Mouse (Mus musculus) ES-E14 (cell line): Measurements from ENCODE around the gene Tmem170b. TPM values are rescaled to one million over a fixed set of nuclear protein-coding genes. Genes with fewer than 3 reads are reported as not detected.

Experiments used
- DNase-seq: peaks from one replicate; pipeline ENCODE4 v3.0.0-alpha.2; 2013; ENCODE audit warnings: low read depth, low spot score
- H3K27ac ChIP-seq: 2 replicates; pipeline ENCODE4 v1.5.1; 2012; ENCODE audit warnings: low read depth, mild to moderate bottlenecking, low read length, moderate library complexity, mixed read lengths; ENCODE audit not compliant: poor library complexity, insufficient read depth, severe bottlenecking
- H3K36me3 ChIP-seq: 2 replicates; pipeline ENCODE4 v1.6.1; 2012; ENCODE audit warnings: mild to moderate bottlenecking, low read length, moderate library complexity, mixed read lengths; ENCODE audit not compliant: control insufficient read depth, poor library complexity, insufficient read depth, severe bottlenecking
- H3K4me1 ChIP-seq, 2 experiments: fragments of 150-350 bp in 1 of 2; sonication (generic) in 1 of 2; 2 replicates each; pipeline ENCODE4 v1.6.1; 2012; ENCODE audit warnings: low read length in 2 of 2, mild to moderate bottlenecking in 1 of 2, mixed read lengths in 1 of 2; ENCODE audit not compliant: control insufficient read depth in 2 of 2, insufficient read depth in 2 of 2, poor library complexity in 1 of 2
- H3K4me3 ChIP-seq, 2 experiments: fragments of 150-350 bp in 1 of 2; sonication (generic) in 1 of 2; 2 replicates each; pipeline ENCODE4 v1.5.1; 2012; ENCODE audit warnings: low read length in 2 of 2, low read depth in 1 of 2, mild to moderate bottlenecking in 1 of 2, mixed read lengths in 1 of 2; ENCODE audit not compliant: insufficient read depth in 1 of 2, poor library complexity in 1 of 2, severe bottlenecking in 1 of 2
- H3K9ac ChIP-seq: 2 replicates; pipeline ENCODE4 v1.6.1; 2012; ENCODE audit warnings: low read depth, mild to moderate bottlenecking, low read length, mixed read lengths; ENCODE audit not compliant: poor library complexity, insufficient read depth, severe bottlenecking
- H3K9me3 ChIP-seq: fragments of 150-350 bp; sonication (generic); 2 replicates; pipeline ENCODE4 v1.6.1; 2012; ENCODE audit warnings: low read depth, mild to moderate bottlenecking, low read length; ENCODE audit not compliant: control insufficient read depth, insufficient read depth
- CHD2 ChIP-seq: IDR thresholded peaks from 2 replicates; pipeline ENCODE4 v1.6.1; 2014; ENCODE audit warnings: mild to moderate bottlenecking, low read depth, low read length, inconsistent platforms
- HCFC1 ChIP-seq: IDR thresholded peaks from 2 replicates; pipeline ENCODE4 v1.6.1; 2012; ENCODE audit warnings: low read length, inconsistent platforms, borderline replicate concordance; ENCODE audit not compliant: insufficient read depth
- MAFK ChIP-seq: IDR thresholded peaks from 2 replicates; pipeline ENCODE4 v1.6.1; 2014; ENCODE audit warnings: mild to moderate bottlenecking, low read depth, low read length, inconsistent platforms; ENCODE audit not compliant: insufficient read depth
- ZC3H11A ChIP-seq: IDR thresholded peaks from 2 replicates; pipeline ENCODE4 v1.6.1; 2012; ENCODE audit warnings: low read depth, mild to moderate bottlenecking, inconsistent platforms, low read length, borderline replicate concordance
- ZNF384 ChIP-seq: IDR thresholded peaks from 2 replicates; pipeline ENCODE4 v1.6.1; 2012; ENCODE audit warnings: low read depth, low read length, inconsistent platforms
- in situ Hi-C, 2 experiments: fragments of 600-800 bp; cut with MboI; formaldehyde crosslinking; loops; one replicate each; pipeline ENCODE4 v1.15.1; 2025; ENCODE audit warnings: low sequenced_read_pairs in 2 of 2, inconsistent platforms in 1 of 2; ENCODE audit not compliant: unreplicated experiment in 2 of 2
- total RNA-seq: library from RNA; depleted of rRNA; stranded (reverse); fragments of 300-350 nt; gene quantifications from 2 replicates; pipeline ENCODE4 v1.2.3, GENCODE M21; 2012

Gene Tmem170b
- total RNA-seq, 1 experiment: 4.4 TPM

GRCm38 (mm10) chr13:41596678-41597077, 9.0 kb upstream of the Tmem170b start:
- H3K4me1 ChIP-seq: no peaks in the 10 kb centered on the region
- no peak for TF ChIP-seq CHD2
- no peaks in the 10 kb centered on the region for H3K36me3 ChIP-seq
- no peak for DNase-seq
- in situ Hi-C loops: loop anchor here (25.0 kb wide), 2 partner anchors 784 to 809 kb away; no protein-coding TSS in a partner anchor
- no peaks in the 10 kb centered on the region for H3K9me3 ChIP-seq
- no peak overlapping the region for H3K4me3 ChIP-seq
- no peak overlapping the region for H3K27ac ChIP-seq
- no peak overlapping the region for H3K9ac ChIP-seq

GRCm38 (mm10) chr13:41599977-41600376, 5.7 kb upstream of the Tmem170b start:
- Histone ChIP-seq H3K9me3 (no peaks in the 10 kb centered on the region), H3K9ac (no peak overlapping the region), H3K4me3 (no peak overlapping the region), H3K4me1 (no peaks in the 10 kb centered on the region), H3K27ac (no peak overlapping the region), H3K36me3 (no peaks in the 10 kb centered on the region)
- TF ChIP-seq CHD2 (no peak), MAFK (no peak), ZC3H11A (no peak), HCFC1 (no peak), ZNF384 (no peak)
- DNase-seq: no peak
- in situ Hi-C loops: loop anchor here (25.0 kb wide), 2 partner anchors 788 to 813 kb away; no protein-coding TSS in a partner anchor

GRCm38 (mm10) chr13:41601056-41601455, 4.7 kb upstream of the Tmem170b start:
- no peak for TF ChIP-seq ZNF384
- no peak for TF ChIP-seq ZC3H11A
- no peak for TF ChIP-seq HCFC1
- no peak for TF ChIP-seq CHD2
- TF ChIP-seq MAFK: no peak
- Histone ChIP-seq H3K4me3 (no peak overlapping the region), H3K27ac (no peak overlapping the region), H3K9ac (no peak overlapping the region), H3K36me3 (no peaks in the 10 kb centered on the region), H3K9me3 (no peaks in the 10 kb centered on the region), H3K4me1 (no peaks in the 10 kb centered on the region)
- in situ Hi-C loops: no loop called here
- no peak for DNase-seq

GRCm38 (mm10) chr13:41603921-41604466, 1.7 kb upstream of the Tmem170b start:
- no peaks in the 10 kb centered on the region for H3K36me3 ChIP-seq
- no peaks in the 10 kb centered on the region for H3K4me1 ChIP-seq
- TF ChIP-seq ZNF384: no peak
- TF ChIP-seq ZC3H11A: no peak
- no peak for DNase-seq
- H3K4me3 ChIP-seq: no peak overlapping the region
- in situ Hi-C loops: no loop called here
- no peaks in the 10 kb centered on the region for H3K9me3 ChIP-seq
- no peak overlapping the region for H3K9ac ChIP-seq
- H3K27ac ChIP-seq: no peak overlapping the region

- Histone ChIP-seq H3K36me3 (no peaks in the 10 kb centered on the region), H3K4me1 (no peaks in the 10 kb centered on the region), H3K27ac (no peak overlapping the region), H3K4me3 (peak overlapping the region; percentile 87 to 96), H3K9me3 (no peaks in the 10 kb centered on the region), H3K9ac (peak overlapping the region; percentile 87)
- DNase-seq: peak; percentile 7
- TF ChIP-seq ZC3H11A: no peak
- TF ChIP-seq CHD2: no peak
- TF ChIP-seq HCFC1: no peak
- TF ChIP-seq ZNF384: no peak
- no peak for TF ChIP-seq MAFK
- in situ Hi-C loops: no loop called here
Observed at GRCm38 (mm10) chr13:41606081-41607000, 634 bp downstream of the Tmem170b start.
